Mouse (Mus musculus) liver, adult (tissue): ENCODE results near the gene Epha2.

Experiments used
- GATA4 ChIP-seq: IDR thresholded peaks from 2 replicates; pipeline ENCODE4 v1.6.1; 2014; ENCODE audit warnings: mild to moderate bottlenecking, low read length; ENCODE audit not compliant: insufficient replicate concordance

The Epha2 gene

DNA sequence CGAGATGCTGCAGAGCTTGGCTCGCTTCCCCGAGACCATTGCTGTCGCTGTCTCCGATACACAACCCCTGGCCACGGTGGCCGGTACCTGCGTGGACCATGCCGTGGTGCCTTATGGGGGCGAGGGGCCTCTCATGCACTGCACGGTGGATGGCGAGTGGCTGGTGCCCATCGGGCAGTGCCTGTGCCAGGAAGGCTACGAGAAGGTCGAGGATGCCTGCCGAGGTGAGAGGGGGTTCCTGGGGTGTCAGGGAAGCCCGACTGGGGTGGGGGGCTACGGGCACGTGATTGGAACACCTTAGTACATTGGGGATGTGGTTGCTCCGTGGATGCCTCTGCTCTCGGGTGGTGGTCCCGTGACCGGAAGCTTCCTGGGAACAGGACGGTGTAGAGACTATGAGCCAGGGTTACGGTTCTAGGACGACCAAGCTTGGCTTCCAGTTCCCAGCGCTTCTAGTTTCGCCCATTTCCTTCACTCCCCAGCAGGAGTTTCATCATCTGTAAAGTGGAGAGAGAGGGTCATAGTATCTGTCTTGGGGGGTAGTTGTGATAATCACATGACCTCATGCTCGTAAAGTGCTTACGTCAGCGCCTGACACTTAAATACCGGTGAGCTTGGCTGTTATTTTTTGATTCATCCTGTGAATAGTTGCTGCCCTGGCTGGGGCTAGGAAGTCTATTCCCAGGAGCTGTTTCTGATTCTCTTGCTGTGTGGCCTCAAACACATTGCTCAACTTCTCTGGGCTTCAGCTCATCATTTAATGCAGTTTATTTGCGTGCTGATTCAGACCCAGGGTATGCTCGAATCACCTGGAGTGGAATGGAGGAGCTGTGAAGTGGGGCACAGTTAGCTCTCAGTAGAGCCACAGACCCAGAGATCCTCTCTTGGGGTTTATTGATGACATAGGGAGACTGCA is 8.1 kb downstream of the Epha2 start:
- TF ChIP-seq GATA4: no peak

DNA sequence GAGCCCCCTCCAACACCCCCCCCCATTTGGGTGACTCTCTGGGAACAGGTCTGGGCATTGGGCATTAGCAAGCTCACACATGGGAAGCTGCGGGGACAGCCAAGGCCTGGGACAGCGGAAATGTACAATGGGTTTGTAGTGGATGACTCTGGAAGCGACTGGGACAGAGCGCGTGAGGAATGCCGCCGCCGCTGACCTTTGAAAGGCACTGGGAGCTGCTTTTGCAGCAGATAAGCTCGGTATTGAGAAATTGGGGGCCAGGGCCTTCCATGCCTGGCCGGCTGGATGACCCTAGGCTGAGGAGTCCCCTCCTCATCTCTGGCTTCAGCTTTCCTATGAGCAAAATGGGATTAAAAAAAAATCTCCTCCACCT is 8.7 kb downstream of the Epha2 start:
- peak; percentile 79; the same call in 1 of the 2 replicates for TF ChIP-seq GATA4

- TF ChIP-seq GATA4: peak; percentile 45; the same call in 1 of the 2 replicates
These were observed 9.2 kb downstream of the Epha2 start for GRCm38 (mm10) chr4:141310191-141310606.

DNA sequence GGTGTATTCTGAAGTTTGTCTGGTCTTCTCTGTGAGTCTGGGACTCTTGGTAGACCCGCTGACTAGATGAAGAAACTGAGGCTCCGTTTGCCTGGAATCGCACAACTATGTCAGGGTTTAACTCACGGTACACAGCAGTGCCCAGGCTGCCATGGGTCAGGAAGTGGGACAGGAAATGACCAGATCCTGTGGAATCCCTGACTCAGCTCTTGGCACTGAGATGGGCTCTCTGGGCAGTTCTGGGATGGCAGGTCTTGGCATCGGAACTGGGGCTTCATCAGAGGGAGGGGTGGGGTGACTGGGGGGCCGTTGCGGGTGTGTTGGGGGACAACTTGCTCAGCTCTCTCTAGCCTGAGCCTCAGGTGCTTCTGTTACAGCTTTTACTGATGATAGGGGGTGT is 10.0 kb downstream of the Epha2 start:
- no peak for TF ChIP-seq GATA4

DNA sequence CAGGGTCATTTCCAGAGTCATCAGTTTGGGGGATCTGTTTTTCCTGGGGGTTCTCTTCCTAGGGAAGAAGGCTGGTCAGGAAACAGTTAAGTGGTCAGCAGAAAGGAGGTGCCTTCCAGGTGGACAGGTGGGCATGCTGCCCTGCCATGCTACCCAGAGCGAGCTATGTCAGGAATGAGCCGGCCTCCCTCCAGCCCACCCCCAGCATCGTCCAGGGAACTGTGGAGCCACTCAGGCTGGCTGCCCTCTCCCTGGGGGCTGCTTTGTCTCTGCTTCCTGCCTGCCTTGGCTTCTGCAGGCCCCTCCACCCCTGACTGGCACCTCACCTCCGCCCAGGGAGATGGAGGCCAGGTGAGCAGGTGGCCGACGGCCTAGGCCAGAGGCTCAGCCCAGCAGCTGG is 10.5 kb downstream of the Epha2 start:
- no peak for TF ChIP-seq GATA4

GRCm38 (mm10) chr4:141311908-141312307 is 10.9 kb downstream of the Epha2 start:
- no peak for TF ChIP-seq GATA4

GRCm38 (mm10) chr4:141312513-141313131 is 11.6 kb downstream of the Epha2 start:
- TF ChIP-seq GATA4: no peak

DNA sequence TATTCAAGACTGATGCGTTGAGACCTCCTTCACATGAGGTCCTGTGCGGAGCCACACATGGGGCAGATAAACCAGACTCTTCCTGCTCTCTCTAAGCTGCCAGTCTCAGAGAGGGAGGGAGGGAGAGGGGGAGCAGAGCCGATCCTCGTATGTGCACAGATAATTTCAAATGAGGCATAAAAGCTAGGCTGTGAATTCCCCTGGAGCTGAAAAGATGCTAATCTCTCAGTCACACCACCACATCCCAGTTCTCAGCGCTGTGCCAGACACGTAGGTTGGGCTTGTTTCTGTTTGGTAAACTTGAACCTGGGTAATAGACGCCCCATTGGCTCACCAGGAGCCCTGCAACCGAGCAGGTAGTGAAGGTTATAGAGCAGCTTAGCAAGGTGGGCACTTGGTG is 12.4 kb downstream of the Epha2 start:
- TF ChIP-seq GATA4: no peak

DNA sequence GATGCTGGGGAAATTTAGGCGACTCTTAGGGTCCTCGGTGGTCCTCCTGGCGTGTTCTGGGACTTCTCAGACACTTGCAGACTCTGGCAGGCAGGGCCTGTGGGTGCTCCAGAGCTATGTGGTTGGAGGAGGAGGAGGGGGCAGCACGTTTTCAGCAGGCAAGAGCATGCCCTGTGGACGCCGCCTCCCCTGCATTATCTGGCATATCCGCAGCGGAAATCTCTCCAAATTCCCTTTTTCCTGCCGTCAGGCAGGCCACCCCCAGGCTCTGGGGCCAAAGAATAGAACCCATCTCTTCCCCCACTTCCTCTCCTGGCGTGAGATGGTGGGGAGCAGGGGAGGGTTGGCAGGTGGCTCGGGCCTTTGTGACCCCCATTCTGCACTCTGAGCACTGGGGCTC is 12.9 kb downstream of the Epha2 start:
- no peak for TF ChIP-seq GATA4

- TF ChIP-seq GATA4: no peak
These were observed 13.7 kb downstream of the Epha2 start for GRCm38 (mm10) chr4:141314745-141315144.

DNA sequence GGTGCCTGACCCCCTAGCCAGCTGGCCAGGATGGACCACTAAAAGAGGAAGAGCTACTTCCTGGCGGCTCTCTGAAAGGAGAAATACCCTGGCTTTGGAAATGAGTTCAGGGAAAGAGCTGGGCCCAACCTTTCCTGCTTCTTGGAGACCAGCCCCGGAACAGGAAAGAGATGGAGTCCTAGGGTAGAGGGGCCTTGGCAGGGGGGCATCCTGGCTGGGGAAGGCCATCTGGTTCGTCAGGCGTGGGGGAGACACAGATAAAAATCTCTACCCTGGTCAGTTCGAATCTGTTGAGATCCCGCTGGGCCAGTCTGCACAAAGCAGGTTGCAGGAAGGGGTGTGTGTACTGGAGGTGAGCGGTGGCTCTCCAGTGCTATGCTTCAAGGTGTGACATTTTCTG is 15.0 kb downstream of the Epha2 start:
- TF ChIP-seq GATA4: no peak

GRCm38 (mm10) chr4:141316498-141317180 is 15.6 kb downstream of the Epha2 start:
- no peak for TF ChIP-seq GATA4

GRCm38 (mm10) chr4:141317914-141318313 is 16.9 kb downstream of the Epha2 start:
- no peak for TF ChIP-seq GATA4

DNA sequence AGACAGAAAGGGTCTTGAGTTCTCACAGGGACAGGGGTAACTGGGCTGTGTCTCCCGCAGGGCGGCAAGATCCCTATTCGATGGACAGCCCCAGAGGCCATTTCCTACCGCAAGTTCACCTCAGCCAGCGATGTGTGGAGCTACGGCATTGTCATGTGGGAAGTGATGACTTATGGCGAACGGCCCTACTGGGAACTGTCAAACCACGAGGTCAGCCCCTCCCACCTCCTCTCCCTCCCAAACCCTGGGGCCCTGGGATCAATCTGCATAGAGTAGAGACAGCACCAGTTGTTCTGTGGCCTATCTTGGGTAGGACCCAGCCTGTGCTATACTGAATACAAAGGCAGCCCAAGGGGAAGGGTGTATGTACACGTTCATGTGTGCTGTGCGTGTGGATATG is 21.5 kb downstream of the Epha2 start:
- TF ChIP-seq GATA4: no peak

- TF ChIP-seq GATA4: no peak
These were observed 23.7 kb downstream of the Epha2 start for GRCm38 (mm10) chr4:141324771-141325191.

- no peak for TF ChIP-seq GATA4
These were observed 24.6 kb downstream of the Epha2 start for GRCm38 (mm10) chr4:141325636-141326035.
